Mouse (Mus musculus) cortical plate, adult 2 months (tissue): Measurements from ENCODE around the gene Creb3l1. TPM values are rescaled to one million over a fixed set of nuclear protein-coding genes. Genes with fewer than 3 reads are reported as not detected.
A peak's percentile ranks its signal among the peaks of the same experiment; 100 is the strongest.

Experiments
- H3K27ac ChIP-seq: fragments of 200-500 bp; 2 replicates; pipeline ENCODE4 v1.5.1; 2012; ENCODE audit warnings: low read length, control low read depth, inconsistent platforms; ENCODE audit not compliant: insufficient read depth
- H3K4me1 ChIP-seq: fragments of 200-500 bp; 2 replicates; pipeline ENCODE4 v1.6.1; 2011; ENCODE audit warnings: low read length; ENCODE audit not compliant: control insufficient read depth, insufficient read depth
- H3K4me3 ChIP-seq: fragments of 200-500 bp; 2 replicates; pipeline ENCODE4 v1.5.1; 2011; ENCODE audit warnings: mild to moderate bottlenecking, low read length, control low read depth; ENCODE audit not compliant: insufficient read depth
- CTCF ChIP-seq: fragments of 200-500 bp; IDR thresholded peaks from 2 replicates; pipeline ENCODE4 v1.5.1; 2011; ENCODE audit warnings: mild to moderate bottlenecking, control low read depth, low read length; ENCODE audit not compliant: insufficient read depth; ENCODE audit errors: extremely low read depth
- POLR2A ChIP-seq: fragments of 200-500 bp; IDR thresholded peaks from 2 replicates; pipeline ENCODE4 v1.6.1; 2011; ENCODE audit warnings: mild to moderate bottlenecking, low read length, control low read depth; ENCODE audit not compliant: insufficient read depth; ENCODE audit errors: extremely low read depth
- polyA plus RNA-seq: library from polyadenylated mRNA; depleted of rRNA; stranded (reverse); fragments of >200 nt; gene quantifications from 2 replicates; pipeline ENCODE4 v1.2.3, GENCODE M21; 2012

Gene Creb3l1
- polyA plus RNA-seq, 1 experiment: 0.98 TPM

GRCm38 (mm10) chr2:91960459-91960858 lies 63.8 kb downstream of the Creb3l1 start:
- H3K27ac ChIP-seq: peak overlapping the region; percentile 83; the same call in 1 of the 2 replicates
- H3K4me3 ChIP-seq: peak overlapping the region; percentile 22
- peaks cover 13% of the 10 kb centered on the region for H3K4me1 ChIP-seq
- TF ChIP-seq POLR2A: no peak
- no peak for TF ChIP-seq CTCF

GRCm38 (mm10) chr2:91959544-91960410 lies 64.5 kb downstream of the Creb3l1 start:
- TF ChIP-seq POLR2A: no peak
- Histone ChIP-seq H3K4me3 (peak overlapping the region; percentile 22; the same call in 1 of the 2 replicates), H3K27ac (peak overlapping the region; percentile 83), H3K4me1 (peaks cover 16% of the 10 kb centered on the region)

GRCm38 (mm10) chr2:91958701-91959457 lies 65.4 kb downstream of the Creb3l1 start:
- peaks cover 18% of the 10 kb centered on the region for H3K4me1 ChIP-seq
- H3K27ac ChIP-seq: peak overlapping the region; percentile 83
- peak overlapping the region; percentile 3; the same call in 1 of the 2 replicates for H3K4me3 ChIP-seq
- TF ChIP-seq CTCF (peak; percentile 61), POLR2A (peak; percentile 38; the same call in 1 of the 2 replicates)

- TF ChIP-seq POLR2A: no peak
- no peak for TF ChIP-seq CTCF
- peak overlapping the region; percentile 31 for H3K27ac ChIP-seq
- peaks cover 22% of the 10 kb centered on the region for H3K4me1 ChIP-seq
These were observed 66.3 kb downstream of the Creb3l1 start for GRCm38 (mm10) chr2:91958049-91958448.

GRCm38 (mm10) chr2:91957096-91957495 lies 67.2 kb downstream of the Creb3l1 start:
- TF ChIP-seq POLR2A: no peak
- TF ChIP-seq CTCF: no peak
- Histone ChIP-seq H3K4me3 (no peak overlapping the region), H3K27ac (no peak overlapping the region), H3K4me1 (peaks cover 22% of the 10 kb centered on the region)

More at GRCm38 (mm10) chr2:91958049-91958448, 66.3 kb downstream of the Creb3l1 start:
- no peak overlapping the region for H3K4me3 ChIP-seq

GRCm38 (mm10) chr2:91955875-91956274 lies 68.4 kb downstream of the Creb3l1 start:
- Histone ChIP-seq H3K4me1 (peaks cover 22% of the 10 kb centered on the region), H3K27ac (no peak overlapping the region), H3K4me3 (no peak overlapping the region)
- TF ChIP-seq CTCF: no peak
- no peak for TF ChIP-seq POLR2A

GRCm38 (mm10) chr2:91955121-91955591 lies 69.1 kb downstream of the Creb3l1 start:
- no peak for TF ChIP-seq POLR2A
- TF ChIP-seq CTCF: no peak
- Histone ChIP-seq H3K27ac (no peak overlapping the region), H3K4me1 (peaks cover 22% of the 10 kb centered on the region), H3K4me3 (no peak overlapping the region)

GRCm38 (mm10) chr2:91953825-91954224 lies 70.5 kb downstream of the Creb3l1 start:
- TF ChIP-seq POLR2A (no peak), CTCF (no peak)
- peak overlapping the region; percentile 23; the same call in 1 of the 2 replicates for H3K27ac ChIP-seq
- H3K4me3 ChIP-seq: no peak overlapping the region
- peaks cover 29% of the 10 kb centered on the region for H3K4me1 ChIP-seq

GRCm38 (mm10) chr2:91950275-91951085 lies 73.8 kb downstream of the Creb3l1 start:
- H3K4me3 ChIP-seq: peak overlapping the region; percentile 9; the same call in 1 of the 2 replicates
- H3K4me1 ChIP-seq: peaks cover 38% of the 10 kb centered on the region
- TF ChIP-seq POLR2A (no peak), CTCF (no peak)
- H3K27ac ChIP-seq: peak overlapping the region; percentile 94
